Mouse (Mus musculus) G1E (cell line): ENCODE data around the gene Galnt17. TPM values are rescaled to one million over a fixed set of nuclear protein-coding genes. Genes with fewer than 3 reads are reported as not detected.

Experiments used
- ATAC-seq: 2 replicates; pipeline ENCODE4 v1.8.0; 2016; ENCODE audit warnings: mild to moderate bottlenecking; ENCODE audit not compliant: insufficient number of reproducible peaks, poor library complexity, low FRiP score, severe bottlenecking; ENCODE audit errors: extremely low read depth
- DNase-seq: peaks from one replicate; pipeline ENCODE4 v3.0.0; 2012; ENCODE audit warnings: low spot score
- H3K27me3 ChIP-seq: 2 replicates; pipeline ENCODE4 v1.6.1; 2012; ENCODE audit warnings: mild to moderate bottlenecking, low read length, inconsistent platforms; ENCODE audit not compliant: insufficient read depth
- H3K36me3 ChIP-seq: replicated peaks from 2 replicates; pipeline ENCODE3; 2012; ENCODE audit warnings: mild to moderate bottlenecking, inconsistent platforms
- H3K4me1 ChIP-seq: 2 replicates; pipeline ENCODE4 v1.6.1; 2012; ENCODE audit warnings: low read depth, low read length, inconsistent platforms, mixed read lengths; ENCODE audit not compliant: insufficient read depth
- H3K4me3 ChIP-seq: 2 replicates; pipeline ENCODE4 v1.5.1; 2012; ENCODE audit warnings: low read depth, mild to moderate bottlenecking, inconsistent platforms, low read length, moderate library complexity, mixed read lengths
- H3K9me3 ChIP-seq: replicated peaks from 2 replicates; pipeline ENCODE4 v1.6.1; 2012; ENCODE audit warnings: inconsistent platforms
- CTCF ChIP-seq: IDR thresholded peaks from 2 replicates; pipeline ENCODE4 v1.5.1; 2012; ENCODE audit warnings: low read depth, low read length, inconsistent platforms, mixed read lengths
- GATA1 ChIP-seq: IDR thresholded peaks from 2 replicates; pipeline ENCODE4 v1.6.1; 2012; ENCODE audit warnings: borderline replicate concordance, low read length, inconsistent platforms, mixed read lengths
- GATA2 ChIP-seq: IDR thresholded peaks from 2 replicates; pipeline ENCODE4 v1.6.1; 2012; ENCODE audit warnings: low read depth, low read length, inconsistent platforms, borderline replicate concordance
- POLR2AphosphoS5 ChIP-seq: IDR thresholded peaks from 2 replicates; pipeline ENCODE4 v1.6.1; 2012; ENCODE audit warnings: low read depth, low read length, inconsistent platforms; ENCODE audit not compliant: insufficient replicate concordance
- TAL1 ChIP-seq: conservative IDR thresholded peaks from 2 replicates; pipeline ENCODE4 v1.6.1; 2012; ENCODE audit warnings: low read depth, low read length, inconsistent platforms, mixed read lengths
- polyA plus RNA-seq: library from polyadenylated mRNA; stranded (reverse); fragments of >175 nt; gene quantifications from 2 replicates; pipeline ENCODE4 v1.2.3, GENCODE M21; 2012
- total RNA-seq, 2 experiments: library from RNA; stranded (forward) in 1 of 2; stranded (reverse) in 1 of 2; fragments of 200-1000 nt in 1 of 2; fragments of >200 nt in 1 of 2; fragmentation: Nextera tagmentation in 1 of 2; gene quantifications; 2 replicates each; pipeline ENCODE4 v1.2.3; 2014 to 2017

Galnt17 gene
- total and polyA plus RNA-seq, 3 experiments = 0.22 TPM; not detected in 2

GRCm38 (mm10) chr5:130911551-130911950, 396.7 kb downstream of the Galnt17 start:
- H3K4me1 ChIP-seq = no peaks in the 10 kb centered on the region
- H3K9me3 ChIP-seq = peaks cover 64% of the 10 kb centered on the region
- TF ChIP-seq POLR2AphosphoS5 (no peak), GATA1 (no peak), GATA2 (no peak), CTCF (no peak)
- no peaks in the 10 kb centered on the region for H3K36me3 ChIP-seq
- no peak overlapping the region for H3K4me3 ChIP-seq
- no peaks in the 10 kb centered on the region for H3K27me3 ChIP-seq
- DNase-seq = no peak
- no peak for ATAC-seq

- Histone ChIP-seq H3K4me3 (no peak overlapping the region), H3K36me3 (no peaks in the 10 kb centered on the region), H3K9me3 (peaks cover 66% of the 10 kb centered on the region), H3K27me3 (no peaks in the 10 kb centered on the region), H3K4me1 (no peaks in the 10 kb centered on the region)
- TF ChIP-seq CTCF (no peak), TAL1 (no peak), POLR2AphosphoS5 (no peak), GATA1 (no peak), GATA2 (no peak)
- ATAC-seq = no peak
- no peak for DNase-seq
Measured at GRCm38 (mm10) chr5:130901736-130902135, 406.6 kb downstream of the Galnt17 start.

DNA sequence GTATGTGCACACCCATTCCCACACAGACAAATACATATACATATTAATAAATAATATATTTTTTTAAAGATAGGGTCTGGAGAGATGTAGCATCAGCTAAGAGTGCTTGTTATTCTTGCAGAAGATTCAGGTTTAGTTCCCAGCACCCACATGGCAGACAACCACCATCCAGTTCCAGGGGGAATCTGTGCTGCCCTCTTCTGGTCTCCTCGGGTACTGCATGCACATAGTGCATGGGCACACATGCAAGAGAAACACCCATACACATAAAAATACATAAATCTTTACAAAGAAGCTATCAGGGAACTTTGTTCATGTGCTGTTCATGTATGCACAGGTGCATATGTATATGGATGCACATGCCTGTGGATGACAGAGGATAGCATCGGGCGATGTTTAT, 412.3 kb downstream of the Galnt17 start:
- Histone ChIP-seq H3K27me3 (no peaks in the 10 kb centered on the region), H3K4me1 (no peaks in the 10 kb centered on the region), H3K9me3 (peaks cover 66% of the 10 kb centered on the region), H3K36me3 (no peaks in the 10 kb centered on the region), H3K4me3 (no peak overlapping the region)
- ATAC-seq (no peak), DNase-seq (no peak)
- TF ChIP-seq GATA1 (no peak), POLR2AphosphoS5 (no peak), GATA2 (no peak), CTCF (no peak), TAL1 (no peak)

- no peak for DNase-seq
- peaks cover 67% of the 10 kb centered on the region for H3K9me3 ChIP-seq
- TF ChIP-seq POLR2AphosphoS5 (no peak), GATA2 (no peak), TAL1 (no peak), GATA1 (no peak), CTCF (no peak)
Measured at GRCm38 (mm10) chr5:130891735-130892134, 416.6 kb downstream of the Galnt17 start.

GRCm38 (mm10) chr5:130880331-130880730, 428.0 kb downstream of the Galnt17 start:
- Histone ChIP-seq H3K9me3 (peaks cover 67% of the 10 kb centered on the region), H3K4me3 (no peak overlapping the region), H3K4me1 (no peaks in the 10 kb centered on the region), H3K36me3 (no peaks in the 10 kb centered on the region), H3K27me3 (no peaks in the 10 kb centered on the region)
- ATAC-seq (no peak), DNase-seq (no peak)
- no peak for TF ChIP-seq GATA2
- TF ChIP-seq POLR2AphosphoS5 = no peak
- TF ChIP-seq TAL1 = no peak
- TF ChIP-seq CTCF = no peak
- TF ChIP-seq GATA1 = no peak

More at GRCm38 (mm10) chr5:130891735-130892134, 416.6 kb downstream of the Galnt17 start:
- no peak for ATAC-seq
- H3K4me1 ChIP-seq = no peaks in the 10 kb centered on the region
- no peak overlapping the region for H3K4me3 ChIP-seq
- H3K36me3 ChIP-seq = no peaks in the 10 kb centered on the region
- no peaks in the 10 kb centered on the region for H3K27me3 ChIP-seq

DNA sequence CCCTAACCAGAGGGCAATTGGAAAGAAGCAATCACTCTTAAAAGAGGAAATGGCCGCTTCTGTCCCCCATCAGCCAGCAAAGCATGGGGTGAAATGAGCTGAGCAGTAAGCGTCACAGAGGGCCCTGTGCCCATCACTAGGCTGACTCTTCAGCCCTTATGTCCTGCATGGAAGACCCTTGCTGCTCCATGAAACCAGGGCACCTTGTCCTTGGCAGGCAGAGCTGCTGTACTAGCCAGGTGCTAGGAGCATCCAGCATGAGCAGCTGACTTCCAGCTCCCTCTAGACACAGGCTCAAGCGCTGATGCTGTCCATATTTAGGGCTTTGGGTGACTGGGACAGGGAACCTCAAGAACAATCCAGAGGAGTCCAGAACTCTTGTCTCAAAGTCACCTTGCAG, 432.9 kb downstream of the Galnt17 start:
- TF ChIP-seq GATA1 (no peak), GATA2 (no peak), POLR2AphosphoS5 (no peak), TAL1 (no peak), CTCF (no peak)
- ATAC-seq (no peak), DNase-seq (no peak)
- Histone ChIP-seq H3K4me3 (no peak overlapping the region), H3K36me3 (no peaks in the 10 kb centered on the region), H3K4me1 (no peaks in the 10 kb centered on the region), H3K9me3 (peaks cover 81% of the 10 kb centered on the region), H3K27me3 (no peaks in the 10 kb centered on the region)

GRCm38 (mm10) chr5:130871086-130871485, 437.2 kb downstream of the Galnt17 start:
- no peak for DNase-seq
- Histone ChIP-seq H3K27me3 (no peaks in the 10 kb centered on the region), H3K4me1 (no peaks in the 10 kb centered on the region), H3K36me3 (no peaks in the 10 kb centered on the region), H3K9me3 (peaks cover 64% of the 10 kb centered on the region), H3K4me3 (no peak overlapping the region)
- TF ChIP-seq POLR2AphosphoS5 = no peak
- ATAC-seq = no peak
